Mouse (Mus musculus): ENCODE measurements around the gene Ccdc13. TPM values are rescaled to one million over a fixed set of nuclear protein-coding genes. Genes with fewer than 3 reads are reported as not detected.

Ccdc13 gene
- total and polyA plus RNA-seq, 3 experiments: 0.25 TPM; not detected in 2

GRCm38 (mm10) chr9:121838008-121838407 lies 1.3 kb downstream of the Ccdc13 start:
- no peak for DNase-seq (ENCODE audit: extremely low read depth)
- in situ Hi-C loops (cut with MboI; ENCODE audit: low pct_ligation_motif_present, low pct_unique_long_range_greater_than_20kb, low sequenced_read_pairs): loop anchor here (25.0 kb wide), 1 partner anchor 351 kb away; the partner anchor contains the start of gene Cck
- Histone ChIP-seq H3K4me1 (ENCODE audit: control insufficient read depth in 1 of 2, insufficient read depth in 2 of 2) (peaks cover 0 to 3% of the 10 kb centered on the region in 2 experiments; a peak in 2 of 4 replicates), H3K4me2 (ENCODE audit: insufficient read depth, low read depth, poor library complexity, severe bottlenecking) (no peak overlapping the region), H3K27ac (ENCODE audit: insufficient read depth, low read depth) (no peak overlapping the region), H3K9me3 (replicated peaks; ENCODE audit: low read length) (peaks cover 6% of the 10 kb centered on the region), H3K27me3 (replicated peaks) (no peaks in the 10 kb centered on the region), H3K79me2 (replicated peaks; ENCODE audit: control insufficient read depth, extremely low read depth, insufficient read depth, poor library complexity, severe bottlenecking) (no peaks in the 10 kb centered on the region), H3K9ac (ENCODE audit: insufficient read depth, low read depth) (no peak overlapping the region), H3K4me3 (replicated peaks in 1 of 3; ENCODE audit: low read depth in 2 of 3, low read length in 2 of 3, poor library complexity in 1 of 3) (no peak overlapping the region), H3K36me3 (replicated peaks in 1 of 2; ENCODE audit: control insufficient read depth in 1 of 2, insufficient read depth in 1 of 2, low read length in 1 of 2) (no peaks in the 10 kb centered on the region)
- TF ChIP-seq SIN3A (IDR thresholded peaks at IDR 0.05; ENCODE audit: low read length) (no peak), NRF1 (IDR thresholded peaks at IDR 0.05; ENCODE audit: low read depth, low read length) (no peak), CHD1 (IDR thresholded peaks at IDR 0.05; ENCODE audit: low read depth, low read length) (no peak), CHD2 (IDR thresholded peaks at IDR 0.05; ENCODE audit: low read length) (no peak), MEF2A (IDR thresholded peaks at IDR 0.05; ENCODE audit: borderline replicate concordance, low read depth, low read length) (no peak)
- dilution Hi-C loops (cut with MboI; ENCODE audit: extremely low pct_ligation_motif_present, extremely low pct_unique_long_range_greater_than_20kb, low sequenced_read_pairs): no loop called here

GRCm38 (mm10) chr9:121833825-121834224 lies 5.4 kb downstream of the Ccdc13 start:
- Histone ChIP-seq H3K27me3 (replicated peaks) (peaks cover 5% of the 10 kb centered on the region), H3K36me3 (replicated peaks in 1 of 2; ENCODE audit: control insufficient read depth in 1 of 2, insufficient read depth in 1 of 2, low read length in 1 of 2) (no peaks in the 10 kb centered on the region), H3K4me3 (replicated peaks in 1 of 3; ENCODE audit: low read depth in 2 of 3, low read length in 2 of 3, poor library complexity in 1 of 3) (no peak overlapping the region), H3K4me1 (ENCODE audit: control insufficient read depth in 1 of 2, insufficient read depth in 2 of 2) (peaks cover 0 to 3% of the 10 kb centered on the region in 2 experiments; a peak in 2 of 4 replicates), H3K9ac (ENCODE audit: insufficient read depth, low read depth) (no peak overlapping the region), H3K27ac (ENCODE audit: insufficient read depth, low read depth) (no peak overlapping the region), H3K4me2 (ENCODE audit: insufficient read depth, low read depth, poor library complexity, severe bottlenecking) (no peak overlapping the region), H3K9me3 (replicated peaks; ENCODE audit: low read length) (peaks cover 6% of the 10 kb centered on the region), H3K79me2 (replicated peaks; ENCODE audit: control insufficient read depth, extremely low read depth, insufficient read depth, poor library complexity, severe bottlenecking) (no peaks in the 10 kb centered on the region)
- dilution Hi-C loops (cut with MboI; ENCODE audit: extremely low pct_ligation_motif_present, extremely low pct_unique_long_range_greater_than_20kb, low sequenced_read_pairs): no loop called here
- in situ Hi-C loops (cut with MboI; ENCODE audit: low pct_ligation_motif_present, low pct_unique_long_range_greater_than_20kb, low sequenced_read_pairs): loop anchor here (5.0 to 25.0 kb wide), 2 partner anchors 148 to 347 kb away; partner anchors contain the start of gene Cck
- no peak for TF ChIP-seq E2F4 (IDR thresholded peaks at IDR 0.05; ENCODE audit: insufficient replicate concordance, low read depth, low read length)
- TF ChIP-seq RAD21 (IDR thresholded peaks at IDR 0.05; ENCODE audit: low read depth, low read length): no peak; the same call in none of the 2 replicates
- no peak for TF ChIP-seq MAZ (IDR thresholded peaks at IDR 0.05; ENCODE audit: low read depth, low read length)
- TF ChIP-seq MAX (IDR thresholded peaks at IDR 0.05; ENCODE audit: low read length): 0 out of 2 replicates have a peak, but pooled peaks have one; percentile 44
- TF ChIP-seq CHD1 (IDR thresholded peaks at IDR 0.05; ENCODE audit: low read depth, low read length): no peak
- 0 out of 2 replicates have a peak, but pooled peaks have one; percentile 22 for TF ChIP-seq MYC (IDR thresholded peaks at IDR 0.05; ENCODE audit: low read depth, low read length)
- peak; percentile 84 for TF ChIP-seq BHLHE40 (IDR thresholded peaks at IDR 0.05; ENCODE audit: low read depth, low read length)
- TF ChIP-seq GABPA (IDR thresholded peaks at IDR 0.05; ENCODE audit: insufficient replicate concordance, low read depth, low read length): no peak
- TF ChIP-seq CTCF (conservative IDR thresholded peaks at IDR 0.05 in 1 of 2, IDR thresholded peaks at IDR 0.05 in 1 of 2; ENCODE audit: low read depth in 2 of 2, low read length in 2 of 2): peak in 1 of 2 experiments; percentile 37; a peak in 2 of 4 replicates
- TF ChIP-seq SMC3 (IDR thresholded peaks at IDR 0.05; ENCODE audit: low read depth, low read length): peak; percentile 26
- no peak for DNase-seq (ENCODE audit: extremely low read depth)
